Mouse (Mus musculus) adrenal gland, adult 2 months (tissue): ENCODE measurements around the gene Gdap2. TPM values are rescaled to one million over a fixed set of nuclear protein-coding genes. Genes with fewer than 3 reads are reported as not detected.

Experiments used
- DNase-seq: peaks from one replicate; pipeline ENCODE4 v3.0.0; 2021
- long read RNA-seq: library from polyadenylated mRNA; stranded (forward); transcript quantifications from one replicate; pipeline ENCODE4 v2.0.0, GENCODE M21; 2021
- polyA plus RNA-seq: library from polyadenylated mRNA; depleted of rRNA; stranded (reverse); fragments of >200 nt; gene quantifications from 2 replicates; pipeline ENCODE4 v1.2.3, GENCODE M21; 2012; rRNA removed
- total RNA-seq, 2 experiments: library from RNA; stranded (reverse); gene quantifications; 2 replicates each; pipeline ENCODE4 v1.2.3; 2021

Gdap2 gene
- 10 to 100 TPM; 14.9 to 21.3 TPM for total RNA-seq
- polyA plus RNA-seq = 3.6 and 4.7 TPM in 2 replicates
- long read RNA-seq, transcript Gdap2-201 (14 exons, 3,008 nt) = major isoform, 11 of 17 reads
- long read RNA-seq, partial matches to known transcripts = 2 of 17 reads
- long read RNA-seq, other reads (novel, unspliced or antisense) = 4 of 17 reads

DNA sequence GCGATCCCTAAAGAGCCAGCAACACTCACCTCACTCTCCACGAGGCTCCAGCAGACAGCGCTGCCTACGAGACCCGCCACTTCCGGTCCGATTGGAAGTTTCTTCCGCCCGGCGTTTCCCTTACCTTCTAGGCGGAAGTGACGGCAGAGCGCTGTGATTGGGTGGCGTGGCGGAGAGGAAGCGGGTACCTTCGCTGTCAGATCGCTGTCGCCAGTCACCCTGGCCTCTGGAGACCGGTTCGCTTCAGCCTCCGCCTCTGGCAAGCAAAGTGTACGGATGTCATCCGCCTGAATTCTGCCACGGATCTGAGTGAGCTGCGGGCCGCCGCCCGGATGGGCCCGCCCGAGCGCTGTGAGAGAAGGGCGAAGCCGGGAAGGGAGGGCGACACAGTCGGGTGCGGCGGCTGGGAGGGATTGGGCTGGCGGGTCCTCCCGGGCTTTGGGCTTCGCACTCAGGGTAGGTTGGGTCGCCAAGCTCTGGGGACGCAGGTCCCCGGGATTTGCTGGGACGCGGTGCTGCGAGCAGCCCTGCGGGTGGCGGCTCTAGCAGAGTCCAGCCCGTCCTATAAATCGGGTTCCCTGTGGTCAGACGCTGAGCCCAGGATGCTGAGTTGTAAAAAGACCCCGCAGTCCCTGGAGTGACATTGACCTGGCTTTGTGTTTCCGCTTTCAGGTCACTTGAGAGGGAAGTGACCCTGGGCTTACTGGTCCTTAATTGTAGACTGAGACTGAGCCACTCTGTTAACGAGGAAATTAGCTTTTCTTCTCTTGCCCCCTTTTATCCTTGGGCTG, at the start of gene Gdap2, which contains the start of gene Wdr3:
Gene Gdap2 (plus strand): TSS at position 67 of the 791 bp plus-strand sequence.
Gene Wdr3 (minus strand): TSS at position 93 of the 791 bp plus-strand sequence.
- peak; percentile 96 for DNase-seq

DNA sequence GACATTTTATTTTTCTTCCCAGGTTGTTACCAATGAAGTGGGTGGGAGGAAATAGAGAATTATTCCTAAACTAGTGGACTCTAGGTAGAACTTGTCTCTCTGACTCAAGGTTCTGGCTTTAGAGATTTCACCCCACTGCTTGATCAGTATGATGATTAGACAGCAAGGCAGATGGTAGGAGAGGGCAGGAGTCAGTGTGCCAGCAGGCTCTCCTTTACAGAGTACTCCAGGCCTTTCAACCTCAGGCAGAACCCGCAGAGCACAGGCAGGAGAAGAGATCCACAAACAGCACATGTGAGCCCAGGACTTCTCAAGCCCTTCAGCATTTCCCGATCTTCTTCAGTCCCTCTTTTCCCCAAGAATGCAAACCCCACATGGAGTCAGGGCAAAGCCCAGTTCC, 43.5 kb upstream of the Gdap2 start:
- no peak for DNase-seq

DNA sequence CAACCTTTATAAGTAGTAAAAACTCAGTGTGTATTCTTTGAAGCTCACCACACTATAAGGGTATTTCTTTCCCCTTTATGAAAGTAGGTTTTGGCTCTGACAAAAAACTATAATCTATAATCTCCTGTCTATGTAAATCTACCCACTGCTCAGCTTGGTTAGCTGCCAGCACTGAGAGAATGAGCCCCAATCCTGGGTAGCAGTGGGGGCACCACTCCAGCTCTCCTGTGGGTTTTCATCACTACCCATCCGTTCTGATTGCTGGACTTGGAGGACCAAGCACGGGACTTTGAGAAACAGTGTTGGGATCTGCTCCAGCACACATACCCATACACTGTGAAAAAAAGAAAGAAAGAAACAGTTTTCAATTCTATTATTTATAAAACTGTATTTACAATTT, 40.2 kb upstream of the Gdap2 start:
- no peak for DNase-seq

DNA sequence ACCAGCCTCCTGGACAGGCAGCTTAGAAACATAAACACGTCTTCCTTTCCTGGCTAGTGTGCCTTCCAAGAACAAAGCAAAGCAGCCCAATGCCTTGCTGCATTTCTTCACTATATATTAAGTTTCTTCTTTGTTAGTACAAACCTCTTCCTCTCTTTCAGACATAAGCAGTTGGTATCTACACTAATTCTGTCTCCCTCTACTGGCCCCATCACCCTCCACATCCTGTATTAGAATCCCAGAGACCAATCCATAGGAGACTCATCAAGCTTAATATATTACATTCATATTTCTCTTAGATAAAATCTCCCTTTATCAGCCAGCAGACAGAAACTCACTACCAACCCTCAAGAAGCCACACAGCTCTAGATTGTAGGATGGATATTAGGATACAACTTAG, 39.7 kb upstream of the Gdap2 start:
- DNase-seq = no peak

DNA sequence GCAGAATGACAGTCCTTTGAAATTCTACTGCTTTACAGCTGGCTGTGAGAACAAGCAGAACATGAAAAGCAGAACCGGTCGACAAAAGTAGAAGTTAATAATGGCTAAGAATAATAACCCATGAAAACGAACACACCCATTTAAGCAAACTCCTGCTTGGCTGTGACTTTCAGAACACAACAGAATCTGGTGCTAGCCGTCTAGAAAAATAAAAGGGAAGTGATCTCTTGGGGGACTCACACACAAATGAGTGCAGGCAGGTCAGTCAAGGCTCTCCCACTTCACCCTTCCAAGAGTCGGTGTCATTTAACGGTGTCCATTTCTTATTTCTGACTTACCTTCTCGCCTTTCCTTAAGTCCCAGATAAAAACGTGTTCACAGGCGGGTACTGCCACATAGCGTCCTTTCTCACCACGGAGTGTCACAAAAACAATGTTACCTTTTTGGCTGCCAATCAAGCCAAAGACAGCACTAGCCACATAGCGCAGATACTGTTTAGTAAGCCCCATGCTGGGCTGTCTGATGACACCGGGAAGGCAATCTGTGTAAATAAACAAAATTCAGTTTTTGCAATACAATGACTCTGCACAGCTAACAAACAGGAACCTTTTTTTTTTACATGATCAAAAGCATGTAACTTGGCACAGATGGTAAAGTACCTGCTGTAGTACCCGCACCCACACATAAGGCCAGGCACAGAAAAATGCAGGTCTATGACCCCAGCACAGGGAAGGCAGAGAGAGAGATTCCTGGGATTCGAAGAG, 1.3 kb upstream of the Gdap2 start:
- DNase-seq = no peak

GRCm38 (mm10) chr3:100161665-100162314, 391 bp upstream of the Gdap2 start:
- DNase-seq = no peak

DNA sequence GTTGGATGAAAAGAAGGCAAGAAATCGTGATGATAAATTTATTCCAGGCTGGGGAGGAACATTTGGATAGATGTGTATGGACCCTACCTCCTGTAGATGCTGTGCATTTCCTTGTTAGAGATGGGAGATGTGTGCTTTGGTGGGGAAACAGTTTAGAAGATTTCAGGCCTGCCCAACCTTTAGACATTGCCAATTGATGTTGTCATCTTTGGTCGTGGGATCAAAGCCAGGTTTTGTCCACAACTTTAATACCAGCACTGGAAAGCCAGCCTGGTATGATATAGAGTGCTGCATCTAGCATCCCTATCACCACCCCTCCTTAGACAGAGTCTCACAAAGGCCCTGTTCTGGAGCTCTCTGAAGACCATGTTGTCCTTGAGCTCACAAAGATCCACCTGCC, 1.4 kb downstream of the Gdap2 start:
- DNase-seq = peak; percentile 14

GRCm38 (mm10) chr3:100164991-100165390, 2.8 kb downstream of the Gdap2 start:
- no peak for DNase-seq

DNA sequence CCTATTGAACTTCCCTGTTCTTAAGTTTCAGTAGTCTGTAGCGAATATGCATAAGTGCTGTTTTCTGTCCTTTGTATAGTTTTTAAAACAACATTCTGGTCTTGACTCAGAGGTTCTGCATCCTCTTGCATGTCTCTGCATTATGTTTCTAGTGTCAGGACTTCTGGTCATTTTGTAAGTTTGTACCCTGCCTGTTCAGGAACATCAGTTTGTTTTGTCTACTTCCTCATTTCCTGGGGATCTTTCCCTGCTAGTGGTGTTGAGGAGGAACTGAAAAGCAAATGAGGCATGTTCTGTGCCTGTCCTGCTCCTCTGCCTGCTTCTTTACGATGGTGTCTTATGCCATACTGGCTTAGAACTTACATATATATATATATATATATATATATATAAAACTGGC, 13.8 kb downstream of the Gdap2 start:
- no peak for DNase-seq

GRCm38 (mm10) chr3:100180471-100180870, 18.3 kb downstream of the Gdap2 start:
- no peak for DNase-seq

DNA sequence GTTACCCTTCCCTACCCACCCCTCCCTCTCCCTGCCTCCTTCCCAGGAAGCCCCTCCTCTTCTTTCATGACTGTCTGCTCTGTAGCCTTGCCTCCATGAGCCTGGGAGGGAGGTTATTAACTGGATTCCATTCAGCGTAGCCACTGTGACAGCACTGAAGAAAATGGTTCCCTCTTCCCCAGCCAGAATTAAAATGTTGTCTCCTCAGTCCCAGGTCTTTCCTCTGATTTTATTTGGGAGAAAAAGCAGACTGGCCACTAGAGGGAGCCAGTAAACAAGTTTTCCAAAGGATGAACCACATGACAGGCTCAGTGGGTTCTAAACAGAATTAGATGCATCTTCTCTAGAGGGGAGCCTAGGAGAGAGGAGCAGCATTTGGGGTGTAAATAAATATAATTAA, 27.3 kb downstream of the Gdap2 start:
- peak; percentile 48 for DNase-seq

GRCm38 (mm10) chr3:100189861-100190260, 27.7 kb downstream of the Gdap2 start:
- no peak for DNase-seq

- no peak for DNase-seq
These were observed 32.0 kb downstream of the Gdap2 start for GRCm38 (mm10) chr3:100194210-100194609.

- peak; percentile 37 for DNase-seq
These were observed 39.4 kb downstream of the Gdap2 start for GRCm38 (mm10) chr3:100201554-100201953.

- no peak for DNase-seq
These were observed 44.8 kb downstream of the Gdap2 start for GRCm38 (mm10) chr3:100206973-100207372.

DNA sequence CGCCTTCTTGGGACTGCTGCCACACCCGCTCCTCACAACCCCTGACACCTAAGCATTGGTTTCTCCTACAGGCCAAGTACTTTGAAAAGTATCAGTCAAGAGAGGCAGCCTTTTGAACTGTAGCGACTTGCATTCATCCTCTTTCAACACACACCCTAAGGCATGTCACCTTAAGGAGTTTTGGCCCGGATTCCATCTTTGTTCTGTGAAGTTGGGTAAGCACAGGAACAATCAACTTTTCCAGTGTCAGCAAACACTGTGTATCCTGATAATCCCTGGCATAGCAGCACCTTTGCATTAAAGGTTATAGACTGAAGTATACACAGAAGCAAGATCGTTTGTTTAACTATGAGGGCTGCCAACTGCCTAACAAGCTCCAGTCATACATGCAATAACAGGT, 53.3 kb downstream of the Gdap2 start:
- DNase-seq = no peak

GRCm38 (mm10) chr3:100225326-100225959, 63.3 kb downstream of the Gdap2 start:
- DNase-seq = no peak

DNA sequence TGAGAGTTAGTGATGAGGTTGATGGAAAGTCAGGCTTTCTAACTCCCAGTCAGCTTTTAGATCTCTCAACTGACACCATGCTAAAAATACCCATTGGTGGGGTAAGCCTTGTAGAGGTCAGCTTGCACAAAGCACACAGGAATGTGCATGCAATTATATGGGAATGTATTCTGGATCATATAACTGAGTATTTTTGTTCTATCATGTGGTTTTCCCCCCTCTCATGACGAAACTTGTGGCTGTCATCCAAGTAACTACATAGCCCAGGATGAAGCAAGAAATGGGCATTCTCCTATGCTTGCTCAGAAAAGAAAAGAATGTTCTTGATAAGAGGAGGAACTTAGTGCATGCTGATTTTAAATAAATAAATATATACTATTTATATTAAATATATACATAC, 65.3 kb downstream of the Gdap2 start:
- no peak for DNase-seq

GRCm38 (mm10) chr3:100228981-100229380, 66.8 kb downstream of the Gdap2 start:
- DNase-seq = no peak

GRCm38 (mm10) chr3:100236725-100237436, 74.7 kb downstream of the Gdap2 start:
- no peak for DNase-seq

DNA sequence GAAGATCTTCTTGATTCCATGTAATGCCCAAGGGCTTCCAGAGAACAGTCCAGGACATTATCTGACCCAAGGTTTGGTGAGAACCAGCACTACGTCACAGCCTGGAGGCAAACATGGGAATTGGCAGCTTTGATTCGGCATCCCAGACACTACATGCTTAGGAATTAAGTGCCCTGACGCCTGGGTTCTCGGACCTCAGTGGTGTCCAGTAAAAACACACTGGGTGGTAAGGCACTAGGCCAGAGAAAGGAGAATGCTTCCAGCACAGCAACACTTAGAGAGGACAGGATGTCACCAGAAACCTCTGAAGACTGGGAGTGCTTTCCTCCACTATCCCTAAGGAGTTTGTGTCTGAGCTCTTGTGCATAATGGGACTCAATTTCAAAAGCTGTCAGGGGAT, 80.0 kb downstream of the Gdap2 start:
- no peak for DNase-seq
